Mouse (Mus musculus): ENCODE data around the gene Slc48a1. TPM values are rescaled to one million over a fixed set of nuclear protein-coding genes. Genes with fewer than 3 reads are reported as not detected.

Gene Slc48a1
- polyA plus RNA-seq, 1 experiment from 2014 or later: 52.7 TPM

Other genes with a start within 250 kb of the Slc48a1 start
- 19.7 and 24.0 TPM in 2 replicates for gene Rpap3, start 72.7 kb upstream of the Slc48a1 start, polyA plus RNA-seq (2015; fragmentation: Nextera tagmentation; extraction: Ambion mirVana)
- 35.2 and 35.9 TPM in 2 replicates for gene Endou, start 47.2 kb upstream of the Slc48a1 start, polyA plus RNA-seq (2015; fragmentation: Nextera tagmentation; extraction: Ambion mirVana)
- gene Rapgef3, start 10.5 kb upstream of the Slc48a1 start, polyA plus RNA-seq (2015; fragmentation: Nextera tagmentation; extraction: Ambion mirVana): 11.8 and 12.9 TPM in 2 replicates
- gene Hdac7, start 66.0 kb downstream of the Slc48a1 start, polyA plus RNA-seq (2015; fragmentation: Nextera tagmentation; extraction: Ambion mirVana): 37.6 and 37.9 TPM in 2 replicates
- gene Vdr, start 132.1 kb downstream of the Slc48a1 start, polyA plus RNA-seq (2015; fragmentation: Nextera tagmentation; extraction: Ambion mirVana): 8.1 and 10.1 TPM in 2 replicates
- 52.6 and 60.8 TPM in 2 replicates for gene Tmem106c, start 185.7 kb downstream of the Slc48a1 start, polyA plus RNA-seq (2015; fragmentation: Nextera tagmentation; extraction: Ambion mirVana)
- 225 and 386 TPM in 2 replicates for gene Col2a1, start 226.2 kb downstream of the Slc48a1 start, polyA plus RNA-seq (2015; fragmentation: Nextera tagmentation; extraction: Ambion mirVana)

Measured in embryonic facial prominence, embryonic 15.5 days (tissue).